Mouse (Mus musculus): ENCODE data around the gene Plekhf1.
A peak's percentile ranks its signal among the peaks of the same experiment; 100 is the strongest.

Plekhf1 gene

GRCm38 (mm10) chr7:38188281-38189075 lies 39.3 kb downstream of the Plekhf1 start:
- no peak for DNase-seq (ENCODE audit: extremely low read depth, insufficient read length, low spot score)

- DNase-seq (ENCODE audit: extremely low read depth, insufficient read length, low spot score): no peak
These were observed 40.0 kb downstream of the Plekhf1 start for GRCm38 (mm10) chr7:38187796-38188195.

- DNase-seq (ENCODE audit: extremely low read depth, insufficient read length, low spot score): no peak
These were observed 41.0 kb downstream of the Plekhf1 start for GRCm38 (mm10) chr7:38186861-38187260.

GRCm38 (mm10) chr7:38184786-38185185 lies 43.0 kb downstream of the Plekhf1 start:
- no peak for DNase-seq (ENCODE audit: extremely low read depth, insufficient read length, low spot score)

GRCm38 (mm10) chr7:38184418-38184745 lies 43.4 kb downstream of the Plekhf1 start:
- no peak for DNase-seq (ENCODE audit: extremely low read depth, insufficient read length, low spot score)

GRCm38 (mm10) chr7:38183709-38184417 lies 44.0 kb downstream of the Plekhf1 start:
- peak; percentile 90 for DNase-seq (ENCODE audit: extremely low read depth, insufficient read length, low spot score)

- peak; percentile 59 for DNase-seq (ENCODE audit: extremely low read depth, insufficient read length, low spot score)
These were observed 44.7 kb downstream of the Plekhf1 start, which contains the start of gene 1600014C10Rik for GRCm38 (mm10) chr7:38182962-38183687. Gene 1600014C10Rik (plus strand): TSS chr7:38183217.

- peak; percentile 79 for DNase-seq (ENCODE audit: extremely low read depth, insufficient read length, low spot score)
These were observed 45.2 kb downstream of the Plekhf1 start for GRCm38 (mm10) chr7:38182596-38182961.

- no peak for DNase-seq (ENCODE audit: extremely low read depth, insufficient read length, low spot score)
These were observed 46.5 kb downstream of the Plekhf1 start for GRCm38 (mm10) chr7:38181366-38181765.

GRCm38 (mm10) chr7:38179896-38180295 lies 47.9 kb downstream of the Plekhf1 start:
- no peak for DNase-seq (ENCODE audit: extremely low read depth, insufficient read length, low spot score)

- no peak for DNase-seq (ENCODE audit: extremely low read depth, insufficient read length, low spot score)
These were observed 51.8 kb downstream of the Plekhf1 start for GRCm38 (mm10) chr7:38176056-38176455.

- no peak for DNase-seq (ENCODE audit: extremely low read depth, insufficient read length, low spot score)
These were observed 53.3 kb downstream of the Plekhf1 start for GRCm38 (mm10) chr7:38174321-38175148.

GRCm38 (mm10) chr7:38173871-38174270 lies 53.9 kb downstream of the Plekhf1 start:
- DNase-seq (ENCODE audit: extremely low read depth, insufficient read length, low spot score): no peak

- no peak for DNase-seq (ENCODE audit: extremely low read depth, insufficient read length, low spot score)
These were observed 60.1 kb downstream of the Plekhf1 start for GRCm38 (mm10) chr7:38167724-38168141.

Data from 3134 (cell line).